Mouse (Mus musculus): Measurements from ENCODE around the gene Ep400.

GRCm38 (mm10) chr5:110809667-110810325 lies 39.3 kb upstream of the Ep400 start, which contains the start of gene Ulk1:
- TF ChIP-seq FLI1 (IDR thresholded peaks at IDR 0.05; ENCODE audit: low read length) (no peak), GATA1 (IDR thresholded peaks at IDR 0.05; ENCODE audit: borderline replicate concordance, low read length) (no peak)
